Mouse (Mus musculus): ENCODE data around the gene Aip.

The Aip gene

DNA sequence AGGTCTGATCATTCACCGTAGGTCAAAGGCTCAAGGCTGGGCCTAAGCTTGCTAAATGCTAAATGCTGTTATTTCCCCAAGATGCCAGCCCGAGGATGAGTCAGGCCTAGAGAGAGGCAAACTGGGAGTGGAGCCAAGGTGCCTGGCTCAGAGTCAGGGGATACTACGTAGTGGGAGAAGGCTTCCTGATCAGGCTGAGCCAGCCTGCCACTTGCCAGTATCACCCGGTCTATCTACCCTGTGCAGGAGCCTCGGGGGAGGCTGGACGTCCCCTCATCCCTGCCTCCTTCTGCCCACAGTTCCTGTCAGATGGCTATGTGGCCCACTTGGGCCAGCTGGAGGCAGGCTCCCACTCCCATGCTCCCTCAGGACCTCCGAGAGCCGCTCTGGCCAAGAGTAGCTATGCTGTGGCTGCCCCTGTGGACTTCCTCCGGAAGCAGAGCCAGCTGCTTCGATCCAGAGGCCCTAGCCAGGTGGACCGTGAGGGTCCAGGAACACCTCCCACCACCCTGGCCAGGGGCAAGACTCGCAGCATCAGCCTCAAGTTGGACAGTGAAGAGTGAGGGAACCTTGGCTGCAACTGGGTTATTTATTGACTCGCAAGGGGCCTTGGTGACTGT lies 12.4 kb downstream of the Aip start:
- DNase-seq (ENCODE audit: low read depth, low spot score): no peak

DNA sequence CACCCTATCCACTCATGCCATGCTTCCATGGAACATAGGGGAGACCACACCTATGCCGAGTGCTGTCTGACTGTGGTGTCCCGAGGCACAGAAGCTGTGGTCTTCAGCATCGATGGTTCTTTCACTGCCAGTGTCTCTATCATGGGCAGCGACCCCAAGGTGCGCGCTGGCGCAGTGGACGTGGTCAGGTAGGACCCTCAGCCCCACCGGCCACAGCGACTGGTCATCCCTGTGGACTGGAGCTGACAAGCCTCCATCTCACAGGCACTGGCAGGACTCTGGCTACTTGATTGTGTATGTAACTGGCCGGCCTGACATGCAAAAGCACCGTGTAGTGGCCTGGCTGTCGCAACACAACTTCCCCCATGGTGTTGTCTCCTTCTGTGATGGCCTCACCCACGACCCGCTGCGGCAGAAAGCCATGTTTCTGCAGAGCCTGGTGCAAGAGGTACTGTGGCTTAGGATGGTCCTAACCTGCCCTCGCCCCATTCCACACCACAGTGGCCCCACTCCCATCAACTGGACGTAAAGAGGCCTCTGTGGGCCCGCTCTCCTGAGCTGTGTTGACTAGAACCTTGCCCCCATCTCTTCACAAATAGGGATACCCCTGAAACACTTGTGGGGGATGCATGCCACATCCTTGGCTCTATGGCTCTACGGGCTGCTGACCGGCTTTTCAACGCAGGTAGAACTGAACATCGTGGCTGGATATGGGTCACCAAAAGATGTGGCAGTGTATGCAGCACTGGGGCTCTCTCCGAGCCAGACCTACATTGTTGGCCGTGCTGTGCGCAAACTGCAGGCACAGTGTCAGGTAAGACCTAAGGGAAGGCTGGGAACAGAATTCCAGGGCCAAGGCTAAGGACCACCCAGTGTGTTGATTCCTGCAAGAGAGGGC lies 13.3 kb downstream of the Aip start:
- no peak for DNase-seq (ENCODE audit: low read depth, low spot score)

DNA sequence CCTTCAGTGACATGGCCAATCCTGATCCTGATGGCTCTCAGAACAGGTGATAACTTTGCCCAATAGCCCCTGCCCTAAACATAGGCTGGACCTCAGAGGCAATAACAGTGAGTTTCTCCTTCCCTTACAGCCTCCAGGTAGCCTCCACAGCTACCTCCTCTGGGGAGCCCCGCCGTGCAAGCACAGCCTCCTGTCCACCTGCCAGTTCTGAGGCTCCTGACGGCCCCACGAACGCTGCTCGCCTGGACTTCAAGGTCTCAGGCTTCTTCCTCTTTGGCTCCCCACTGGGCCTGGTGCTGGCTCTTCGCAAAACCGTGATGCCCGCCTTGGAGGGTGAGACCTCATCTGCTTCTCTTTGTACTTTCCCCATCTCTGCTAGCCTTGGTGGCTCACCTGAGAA lies 17.1 kb downstream of the Aip start:
- DNase-seq (ENCODE audit: low read depth, low spot score): no peak

DNA sequence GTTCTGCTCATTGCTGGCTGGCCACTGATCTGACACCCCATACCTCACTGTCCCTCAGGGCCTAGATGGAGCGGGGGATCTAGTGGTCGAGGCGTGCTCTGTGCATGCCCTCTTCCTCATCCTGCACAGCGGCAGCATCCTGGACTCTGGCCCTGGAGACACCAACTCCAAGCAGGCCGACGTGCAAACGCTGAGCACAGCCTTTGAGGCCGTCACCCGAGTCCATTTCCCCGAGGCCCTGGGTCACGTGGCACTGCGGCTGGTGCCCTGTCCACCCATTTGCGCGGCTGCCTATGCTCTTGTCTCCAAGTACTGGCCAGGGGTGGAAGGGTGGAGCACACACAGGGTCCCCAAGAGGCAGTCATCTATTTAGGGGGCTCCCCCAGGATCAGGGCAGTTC lies 19.0 kb downstream of the Aip start:
- no peak for DNase-seq (ENCODE audit: low read depth, low spot score)

DNA sequence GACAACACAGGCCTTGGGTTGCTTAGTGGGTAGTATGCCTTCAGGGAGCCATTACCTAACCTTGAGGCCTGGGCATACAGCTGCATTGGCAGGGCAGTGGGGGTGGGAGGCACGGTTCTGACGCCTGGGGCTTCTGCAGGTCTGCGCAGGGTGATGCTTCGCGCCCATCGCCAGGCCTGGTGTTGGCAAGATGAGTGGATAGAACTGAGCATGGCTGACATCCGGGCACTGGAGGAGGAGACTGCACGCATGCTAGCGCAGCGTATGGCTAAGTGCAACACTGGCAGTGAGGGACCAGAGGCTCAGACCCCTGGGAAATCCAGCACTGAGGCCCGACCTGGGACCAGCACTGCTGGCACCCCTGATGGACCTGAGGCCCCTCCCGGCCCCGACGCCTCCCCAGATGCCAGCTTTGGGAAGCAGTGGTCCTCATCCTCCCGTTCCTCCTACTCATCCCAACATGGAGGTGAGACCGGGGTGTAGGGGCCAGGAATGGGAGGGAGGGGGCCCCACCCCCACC lies 20.9 kb downstream of the Aip start:
- DNase-seq (ENCODE audit: low read depth, low spot score): no peak

DNA sequence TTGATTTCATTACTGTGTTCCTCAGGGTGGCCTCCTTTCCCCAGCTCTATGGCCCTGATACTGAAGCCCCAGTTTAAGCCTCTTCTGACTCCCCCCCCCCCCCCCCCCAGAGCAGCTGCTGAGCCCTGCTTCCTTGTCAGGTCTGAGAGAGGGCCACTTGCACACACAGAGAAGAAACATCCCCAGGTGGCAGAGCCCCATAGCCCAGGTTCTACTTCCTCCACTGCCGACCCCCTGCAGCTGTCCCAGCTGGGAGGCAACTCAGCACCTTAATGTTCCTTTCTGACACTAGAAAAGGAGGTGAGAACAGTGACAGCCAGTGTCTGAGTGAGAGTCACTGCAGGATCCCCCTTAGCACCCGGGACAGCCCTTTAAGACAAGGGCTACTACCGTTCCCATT lies 21.9 kb downstream of the Aip start:
- no peak for DNase-seq (ENCODE audit: low read depth, low spot score)

DNA sequence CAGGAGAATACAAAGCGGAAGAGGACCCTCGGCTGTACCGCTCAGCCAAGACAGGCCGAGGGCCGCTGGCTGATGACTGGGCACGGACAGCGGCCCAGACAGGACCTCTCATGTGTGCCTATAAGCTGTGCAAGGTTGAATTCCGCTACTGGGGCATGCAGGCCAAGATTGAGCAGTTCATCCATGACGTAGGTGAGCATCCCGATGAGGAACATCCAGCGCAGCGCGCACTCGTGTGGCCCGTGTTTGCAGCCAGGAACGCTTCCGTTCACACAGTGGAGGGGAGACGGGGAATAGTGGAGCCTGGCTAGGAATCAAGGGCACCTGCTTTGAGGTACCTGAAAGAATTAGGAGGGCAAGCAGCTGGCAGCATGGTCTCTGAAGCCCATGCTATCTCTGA lies 22.4 kb downstream of the Aip start:
- no peak for DNase-seq (ENCODE audit: low read depth, low spot score)

DNA sequence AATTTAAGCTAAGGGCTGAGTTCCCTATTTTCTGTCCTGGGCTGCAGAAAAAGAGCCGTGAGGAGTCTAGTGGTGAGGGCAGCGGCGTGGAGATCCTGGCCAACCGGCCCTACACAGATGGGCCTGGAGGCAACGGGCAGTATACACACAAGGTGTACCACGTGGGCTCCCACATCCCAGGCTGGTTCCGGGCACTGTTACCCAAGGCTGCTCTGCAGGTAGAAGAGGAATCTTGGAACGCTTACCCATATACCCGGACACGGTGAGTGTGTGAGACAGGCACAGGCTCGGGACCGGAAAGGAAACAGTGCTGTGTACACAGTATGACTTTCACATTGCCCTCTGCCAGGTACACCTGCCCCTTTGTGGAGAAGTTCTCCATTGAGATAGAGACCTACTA lies 23.0 kb downstream of the Aip start:
- DNase-seq (ENCODE audit: low read depth, low spot score): no peak

DNA sequence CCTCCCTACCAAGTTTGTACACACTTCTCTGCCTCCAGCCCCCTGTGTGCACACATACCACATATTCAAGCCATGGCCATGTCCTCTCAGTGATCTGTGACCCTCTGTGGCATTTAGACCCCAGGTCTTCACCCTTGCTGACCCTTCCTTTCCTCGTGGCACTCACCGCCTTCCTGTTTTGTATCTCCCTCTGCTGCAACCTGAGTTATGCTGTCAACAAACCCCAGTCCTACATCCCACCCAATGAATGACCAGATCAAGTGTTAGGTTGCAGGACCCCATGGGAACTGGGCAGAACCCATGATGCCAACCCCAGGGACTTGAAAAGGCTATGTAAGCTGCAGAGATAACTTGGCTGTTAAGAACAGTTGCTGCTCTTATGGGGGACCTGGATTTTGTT lies 23.6 kb downstream of the Aip start:
- no peak for DNase-seq (ENCODE audit: low read depth, low spot score)

DNA sequence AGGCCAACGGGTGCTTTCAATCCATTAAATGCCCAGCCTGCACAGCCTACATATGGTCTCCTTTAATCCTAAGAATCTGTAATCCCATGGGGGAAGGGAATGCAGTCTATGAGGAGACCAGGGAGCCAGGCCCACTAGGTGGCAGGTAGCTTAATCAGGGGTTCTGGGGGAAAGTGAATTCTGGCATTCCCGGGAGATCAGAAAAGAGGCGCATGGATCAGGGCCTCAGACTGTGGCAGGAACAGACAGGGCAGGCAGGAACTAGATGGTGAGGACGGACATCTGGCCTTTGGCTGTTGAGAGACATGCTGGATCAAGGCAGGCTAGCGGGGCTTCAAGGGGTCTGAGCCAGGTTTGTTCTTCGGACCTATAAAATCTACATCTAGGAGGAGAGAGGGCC lies 24.2 kb downstream of the Aip start:
- no peak for DNase-seq (ENCODE audit: low read depth, low spot score)

DNA sequence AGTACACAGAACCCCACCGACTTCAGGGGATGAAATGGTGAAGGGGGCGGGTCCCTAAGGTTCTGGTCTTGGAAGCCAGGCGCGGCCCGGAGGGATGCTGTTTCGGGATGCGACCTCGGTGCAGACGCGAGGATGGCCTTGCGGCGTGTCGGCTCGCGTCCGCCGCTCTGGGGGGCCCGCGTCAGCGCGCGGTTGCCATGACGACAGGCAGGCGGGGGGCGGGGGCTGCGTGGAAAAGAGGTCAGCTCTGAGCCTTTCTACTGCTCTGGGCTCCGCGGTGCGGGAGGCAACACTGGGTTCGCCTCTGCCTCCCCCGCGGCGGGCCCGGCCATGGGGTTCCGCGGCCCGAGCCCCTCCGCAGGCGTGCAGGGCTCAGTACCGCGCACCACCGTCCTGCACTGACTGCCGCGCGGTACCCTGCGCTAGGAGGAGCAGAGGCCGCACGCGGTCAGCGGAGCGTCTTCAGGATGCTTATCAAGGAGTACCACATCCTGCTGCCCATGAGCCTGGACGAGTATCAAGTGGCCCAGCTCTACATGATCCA lies 24.9 kb downstream of the Aip start:
- peak; percentile 16 for DNase-seq (ENCODE audit: low read depth, low spot score)

DNA sequence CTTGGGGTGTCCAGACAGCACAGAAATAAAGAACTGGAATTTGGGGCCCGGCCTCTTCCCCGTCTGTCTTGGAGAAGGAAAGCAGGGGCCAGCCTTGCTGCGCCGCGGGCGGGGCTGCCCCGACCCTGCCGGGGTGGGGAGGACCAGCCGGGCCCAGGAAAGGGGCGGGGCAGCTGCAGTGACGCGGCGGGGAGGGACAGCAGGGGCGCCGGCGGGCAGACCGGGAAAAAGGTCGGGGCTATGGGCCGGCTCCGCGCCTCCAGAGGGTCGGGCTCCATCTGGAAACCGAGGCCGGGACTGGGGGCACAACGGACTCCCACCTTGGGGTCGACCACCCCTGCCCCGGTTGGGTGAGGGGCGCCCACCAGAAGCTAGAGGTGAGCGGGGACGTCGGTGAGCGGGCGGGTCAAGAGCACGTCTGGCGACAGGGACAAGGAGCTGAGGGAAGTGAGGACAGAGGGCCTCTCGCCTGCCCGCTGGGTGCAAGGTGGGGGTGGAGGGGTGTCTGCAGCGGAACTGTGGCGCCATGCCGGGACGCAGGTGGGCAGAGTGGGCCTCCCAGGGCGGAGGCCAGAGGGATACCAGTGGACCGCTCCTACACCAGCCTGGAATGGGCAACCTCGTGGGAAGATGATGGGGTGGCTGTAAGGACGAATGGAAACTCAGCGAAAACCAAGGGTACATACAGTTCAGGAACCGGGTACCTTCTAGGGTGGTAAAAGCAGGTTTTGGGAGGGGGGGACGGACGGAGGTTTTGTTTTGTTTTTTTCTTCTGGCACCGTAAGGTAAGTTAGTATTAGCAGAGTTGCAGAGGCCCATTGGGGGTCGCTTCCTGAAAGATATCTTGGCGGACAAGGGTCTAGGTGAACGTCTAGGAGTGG lies 25.6 kb downstream of the Aip start, which contains the start of gene Pitpnm1:
TSS of gene Pitpnm1 (plus strand) at position 162 of the 881 bp plus-strand sequence.
- no peak for DNase-seq (ENCODE audit: low read depth, low spot score)

DNA sequence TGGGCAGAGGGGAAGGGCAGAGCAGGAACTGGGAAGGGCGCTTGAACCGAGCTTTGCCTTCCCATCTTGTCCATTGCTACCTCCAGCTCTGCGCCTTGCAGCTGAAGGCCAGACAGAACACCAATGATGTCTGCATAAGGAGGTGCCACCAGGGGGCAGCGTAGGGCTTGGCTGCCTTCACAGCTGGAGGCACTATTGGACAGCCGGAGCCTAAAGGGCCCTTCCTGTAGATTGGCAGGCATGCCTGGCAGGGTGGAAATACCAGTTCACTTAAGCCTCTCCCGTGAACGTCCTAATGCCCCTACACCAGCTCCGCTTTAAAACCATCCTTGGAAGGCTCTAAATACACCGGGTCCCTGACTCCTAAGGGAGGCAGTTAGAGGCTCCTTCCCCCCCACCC lies 26.6 kb downstream of the Aip start:
- DNase-seq (ENCODE audit: low read depth, low spot score): peak; percentile 71

DNA sequence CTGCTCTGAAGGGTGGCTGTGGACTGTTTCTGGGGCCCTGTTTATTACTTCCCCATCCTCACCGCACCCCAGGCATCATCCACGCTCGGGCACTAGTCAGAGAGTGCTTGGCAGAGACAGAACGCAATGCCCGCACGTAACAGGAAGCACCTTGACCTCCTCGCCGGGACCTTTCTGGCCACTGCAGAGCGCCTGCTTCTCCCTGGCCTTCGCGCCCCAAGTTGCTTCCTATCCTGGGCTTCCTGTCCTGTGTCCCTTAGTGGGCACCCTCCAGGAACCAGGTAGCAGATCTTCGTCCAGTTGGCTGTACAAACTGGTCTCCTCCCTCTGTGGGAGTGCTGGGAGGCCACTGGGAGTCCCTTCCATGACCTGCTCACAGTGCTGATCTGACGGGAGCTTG lies 27.2 kb downstream of the Aip start:
- no peak for DNase-seq (ENCODE audit: low read depth, low spot score)

DNA sequence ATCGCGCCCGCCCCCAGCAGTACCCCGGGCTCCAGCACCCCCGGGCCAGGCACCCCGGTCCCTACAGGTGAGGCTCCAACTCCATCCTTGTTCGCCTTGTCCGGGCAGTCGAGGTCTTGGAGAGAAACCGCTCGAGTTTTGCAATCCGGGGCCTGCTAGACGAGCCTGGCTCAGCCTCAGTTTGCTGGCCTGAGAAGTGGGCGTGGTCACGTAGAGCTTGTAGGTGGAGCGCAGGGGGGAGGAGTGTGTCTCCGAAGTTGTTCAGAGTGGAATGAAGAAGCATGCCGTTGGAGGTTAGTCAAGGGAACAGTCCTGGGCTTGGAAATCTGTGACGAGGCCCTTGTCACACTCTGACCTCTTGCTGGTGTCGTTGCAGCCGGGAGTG lies 28.2 kb downstream of the Aip start:
- DNase-seq (ENCODE audit: low read depth, low spot score): peak; percentile 35

DNA sequence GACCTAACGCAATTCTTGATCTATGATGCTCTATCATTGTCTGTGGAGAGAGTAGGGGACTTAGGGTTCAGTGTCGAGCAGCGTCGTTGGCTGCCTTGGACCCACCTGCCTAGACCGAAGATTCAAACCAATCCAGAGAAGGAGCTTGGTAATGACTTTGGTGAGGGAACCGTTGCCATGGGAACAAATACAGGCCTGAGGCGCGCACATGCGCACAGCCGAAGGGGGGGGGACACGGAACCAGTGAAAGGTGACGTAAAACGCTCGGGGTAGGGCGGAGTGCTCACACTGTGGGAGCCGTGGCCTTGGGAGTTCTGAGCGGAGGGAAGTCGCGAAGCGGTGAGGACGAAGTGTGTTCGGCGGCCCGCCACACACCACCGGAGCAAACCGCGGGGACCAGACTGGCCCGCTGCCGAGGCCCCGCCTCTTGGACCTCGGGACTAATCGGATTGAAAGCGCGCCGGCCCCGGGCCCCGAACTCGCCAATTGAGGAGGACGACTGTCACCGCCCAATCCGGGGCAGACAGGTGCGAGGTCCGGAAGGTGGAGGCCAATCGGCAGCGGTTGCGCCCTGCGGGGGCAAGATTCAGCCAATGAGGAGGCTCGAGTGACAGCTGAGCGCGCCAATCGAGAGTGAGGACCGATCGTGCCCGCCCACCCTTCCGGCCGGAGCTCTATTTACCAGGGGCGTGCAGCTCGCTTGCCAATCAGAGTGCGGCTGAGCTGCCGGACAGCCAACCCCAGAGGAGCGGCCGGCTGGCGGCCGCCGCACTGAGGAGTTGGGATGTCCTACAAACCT lies 28.8 kb downstream of the Aip start, which contains the start of gene Cdk2ap2:
TSS of gene Cdk2ap2 (plus strand) at position 541 of the 799 bp plus-strand sequence.
- DNase-seq (ENCODE audit: low read depth, low spot score): peak; percentile 98

DNA sequence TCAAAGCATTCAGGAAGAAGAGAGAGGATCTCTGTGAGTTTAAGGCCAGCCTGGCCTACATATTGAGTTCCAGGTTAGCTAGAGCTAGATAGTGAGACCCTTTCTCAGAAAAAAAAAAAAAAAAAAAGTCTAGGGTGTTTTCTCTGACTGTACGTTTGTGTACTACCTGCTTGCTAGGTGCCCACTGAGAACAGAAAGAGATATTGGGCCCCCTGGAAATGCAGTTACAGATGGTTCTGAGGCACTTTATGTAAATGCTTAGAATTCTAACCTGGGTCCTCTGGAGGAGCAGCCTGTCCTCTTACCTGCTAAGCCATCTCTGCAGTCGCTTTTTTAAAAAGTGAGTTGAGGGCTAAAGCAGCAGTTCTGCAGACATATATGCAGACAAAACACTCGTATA lies 29.9 kb downstream of the Aip start:
- DNase-seq (ENCODE audit: low read depth, low spot score): no peak

DNA sequence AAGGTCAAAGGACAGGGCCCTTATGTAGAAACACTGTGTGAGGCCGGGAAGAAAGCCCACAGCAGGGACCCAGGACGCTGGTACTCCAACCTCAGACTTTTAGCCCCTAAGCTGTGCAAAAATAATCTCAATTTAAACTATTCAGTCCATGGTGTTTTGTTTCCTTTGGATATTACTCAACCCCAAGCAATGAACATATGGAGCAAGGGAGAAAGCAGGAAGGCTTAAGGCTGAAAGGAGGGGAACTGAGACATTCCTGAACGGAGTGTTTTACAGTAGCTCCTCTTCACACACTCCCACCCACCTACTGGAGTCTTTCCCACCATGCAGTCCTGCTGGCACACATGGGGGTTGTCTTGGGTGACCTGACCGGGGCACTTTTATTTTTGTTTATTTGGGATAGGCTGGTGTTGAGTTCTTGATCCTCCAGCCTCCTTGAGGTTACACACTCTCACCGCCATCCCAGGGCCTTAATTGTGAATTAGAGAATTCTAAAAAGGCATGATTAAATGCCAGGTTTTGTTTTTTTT lies 30.8 kb downstream of the Aip start:
- no peak for DNase-seq (ENCODE audit: low read depth, low spot score)

DNA sequence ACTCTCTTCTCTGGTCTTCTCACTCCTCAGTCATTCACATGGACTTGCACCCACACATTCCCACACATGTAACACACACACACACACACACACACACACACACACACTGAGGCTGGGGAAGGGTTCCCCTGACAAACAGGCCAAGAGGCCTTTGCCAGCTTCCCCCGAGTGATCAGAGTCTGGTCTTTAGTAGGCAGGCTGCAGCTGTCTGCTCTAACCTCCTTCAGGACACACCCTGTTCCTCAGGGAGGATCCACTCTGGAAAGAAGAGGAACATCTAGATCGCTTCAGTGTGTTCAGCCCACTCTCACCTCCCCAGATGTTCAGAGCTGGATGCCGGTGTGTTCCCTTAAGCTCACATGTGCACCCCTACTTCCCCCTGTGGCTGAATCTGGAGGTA lies 31.3 kb downstream of the Aip start:
- DNase-seq (ENCODE audit: low read depth, low spot score): no peak

DNA sequence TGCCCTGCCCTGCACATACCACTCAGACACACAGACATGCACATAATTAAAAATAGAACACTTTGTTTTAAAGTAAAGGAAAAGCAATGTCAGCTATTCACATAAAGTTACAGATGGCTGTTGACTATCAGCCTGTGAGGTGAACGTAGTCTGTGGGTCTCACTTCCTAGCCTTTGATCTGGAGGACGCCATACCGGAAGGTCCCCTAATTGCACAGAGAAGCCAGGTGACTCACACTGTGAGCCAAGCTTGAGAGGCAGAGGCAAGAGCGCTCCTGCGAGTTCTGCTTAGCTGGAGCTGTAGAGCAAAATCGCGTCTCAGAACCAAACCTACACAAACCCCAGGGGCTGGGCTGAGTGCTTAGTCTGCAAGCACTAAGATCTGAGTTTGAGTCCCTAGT lies 31.9 kb downstream of the Aip start:
- DNase-seq (ENCODE audit: low read depth, low spot score): no peak

DNA sequence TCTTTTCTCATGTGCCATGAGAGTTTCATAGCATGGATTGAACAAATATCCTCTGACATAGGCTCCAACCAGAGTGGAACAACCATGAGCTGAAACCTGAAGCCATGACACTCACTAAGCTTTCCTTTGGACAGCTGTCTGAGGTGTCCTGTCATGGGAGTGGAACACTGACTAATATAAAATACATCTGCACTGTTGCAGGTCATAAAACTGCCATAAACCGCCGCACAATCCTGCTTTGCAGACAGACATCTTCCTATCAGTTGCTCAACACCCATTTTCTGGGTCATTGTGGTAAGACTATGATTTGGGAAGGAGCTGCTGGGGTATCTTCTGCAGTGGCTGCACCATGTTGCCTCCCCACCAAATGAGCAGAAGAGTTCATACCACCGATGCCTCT lies 32.9 kb downstream of the Aip start:
- DNase-seq (ENCODE audit: low read depth, low spot score): no peak
